Mouse (Mus musculus) neural tube, embryonic 12.5 days (tissue): ENCODE results near the gene Wwox. TPM values are rescaled to one million over a fixed set of nuclear protein-coding genes. Genes with fewer than 3 reads are reported as not detected.
A peak's percentile ranks its signal among the peaks of the same experiment; 100 is the strongest.

Experiments
- ATAC-seq: fragments of 200-750 bp; cut with Nextera tagmentation; 2 replicates; pipeline ENCODE4 v1.8.0; 2017; ENCODE audit warnings: low read depth, mild to moderate bottlenecking, moderate TSS enrichment, moderate library complexity; ENCODE audit not compliant: low FRiP score
- H3K27ac ChIP-seq: fragments of 300-500 bp; sonication (generic); 2 replicates; pipeline ENCODE4 v1.5.1; 2016
- H3K27me3 ChIP-seq: fragments of 300-500 bp; sonication (generic); replicated peaks from 2 replicates; pipeline ENCODE4 v1.6.1; 2016; ENCODE audit warnings: mild to moderate bottlenecking
- H3K36me3 ChIP-seq: fragments of 300-500 bp; sonication (generic); 2 replicates; pipeline ENCODE4 v1.6.1; 2016; ENCODE audit warnings: mild to moderate bottlenecking
- H3K4me1 ChIP-seq: fragments of 300-500 bp; sonication (generic); 2 replicates; pipeline ENCODE4 v1.6.1; 2016
- H3K4me2 ChIP-seq: fragments of 300-500 bp; sonication (generic); replicated peaks from 2 replicates; pipeline ENCODE4 v1.6.1; 2016; ENCODE audit warnings: mild to moderate bottlenecking
- H3K4me3 ChIP-seq: fragments of 300-500 bp; sonication (generic); 2 replicates; pipeline ENCODE4 v1.5.1; 2016
- H3K9ac ChIP-seq: fragments of 300-500 bp; sonication (generic); 2 replicates; pipeline ENCODE4 v1.6.1; 2016; ENCODE audit warnings: mild to moderate bottlenecking
- H3K9me3 ChIP-seq: fragments of 300-500 bp; sonication (generic); 2 replicates; pipeline ENCODE4 v1.6.1; 2016; ENCODE audit warnings: mild to moderate bottlenecking
- WGBS: fragments of 180-500 bp; shearing (Covaris S2); methylation state at CpG from one replicate; pipeline ENCODE4 v1.1.7; 2016; 5-methylcytosine and 5-hydroxymethylcytosine counted together
- polyA plus RNA-seq: library from polyadenylated mRNA; unstranded; fragments of >200 nt; fragmentation: Nextera tagmentation; extraction: Ambion mirVana; gene quantifications from 2 replicates; pipeline ENCODE4 v1.2.1, GENCODE M21; 2016

Gene Wwox
- polyA plus RNA-seq, result 12.7 TPM in 2 replicates

DNA sequence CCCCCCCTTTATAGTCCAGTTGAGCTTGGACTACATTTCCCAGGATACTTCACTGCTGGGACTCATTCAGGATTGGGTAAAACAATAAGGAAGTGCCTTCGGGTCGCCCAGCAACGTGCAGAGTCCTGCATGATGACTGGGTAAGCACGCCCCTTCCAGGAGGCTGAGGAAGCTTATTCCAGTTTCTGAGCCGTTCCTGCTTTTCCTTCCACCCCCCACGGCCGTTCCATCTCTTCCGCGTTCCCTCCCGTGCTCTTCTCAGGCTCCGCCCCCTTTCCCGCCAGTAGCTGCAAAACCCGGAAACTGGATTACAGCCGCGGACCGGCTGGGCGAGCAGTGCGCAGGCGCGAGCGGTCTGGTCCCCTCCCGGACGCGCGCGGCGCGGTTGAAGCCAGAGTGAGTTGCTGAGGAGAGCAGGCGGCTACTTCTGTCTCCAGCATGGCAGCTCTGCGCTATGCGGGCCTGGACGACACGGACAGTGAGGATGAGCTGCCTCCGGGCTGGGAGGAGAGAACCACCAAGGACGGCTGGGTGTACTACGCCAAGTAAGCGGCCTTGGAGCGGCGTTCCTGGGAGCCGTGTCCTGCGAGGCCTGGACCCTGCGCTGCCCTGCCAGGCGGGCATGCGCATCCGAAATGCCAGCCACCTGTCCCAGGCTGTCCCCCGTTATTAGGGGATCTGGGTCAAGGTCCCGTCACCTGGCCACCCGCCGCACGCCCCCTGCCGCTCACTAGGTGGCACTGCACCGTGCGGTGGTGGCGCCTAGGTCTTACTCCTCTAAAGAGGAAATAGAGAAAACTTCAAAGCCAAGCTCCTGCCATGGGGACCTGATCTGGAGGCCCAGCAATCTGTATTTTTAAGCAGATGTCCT, at the start of gene Wwox:
Gene Wwox, plus strand, starts transcription at position 322 of the 871 bp plus-strand sequence.
- peak within 1 kb of the TSS; percentile 54; the same call in 1 of the 2 replicates for H3K27ac ChIP-seq
- ATAC-seq, result peak; percentile 99
- H3K27me3 ChIP-seq, result no peaks in the 10 kb centered on the region
- no peaks in the 10 kb centered on the region for H3K9me3 ChIP-seq
- no peaks in the 10 kb centered on the region for H3K36me3 ChIP-seq
- peak within 1 kb of the TSS; percentile 65 for H3K9ac ChIP-seq
- peak within 1 kb of the TSS; percentile 69 for H3K4me3 ChIP-seq
- H3K4me1 ChIP-seq, result peaks cover 9% of the 10 kb centered on the region
- WGBS, result under 1% methylated on average over 54 of the region's 54 CpGs
- peak within 1 kb of the TSS; percentile 91 for H3K4me2 ChIP-seq

DNA sequence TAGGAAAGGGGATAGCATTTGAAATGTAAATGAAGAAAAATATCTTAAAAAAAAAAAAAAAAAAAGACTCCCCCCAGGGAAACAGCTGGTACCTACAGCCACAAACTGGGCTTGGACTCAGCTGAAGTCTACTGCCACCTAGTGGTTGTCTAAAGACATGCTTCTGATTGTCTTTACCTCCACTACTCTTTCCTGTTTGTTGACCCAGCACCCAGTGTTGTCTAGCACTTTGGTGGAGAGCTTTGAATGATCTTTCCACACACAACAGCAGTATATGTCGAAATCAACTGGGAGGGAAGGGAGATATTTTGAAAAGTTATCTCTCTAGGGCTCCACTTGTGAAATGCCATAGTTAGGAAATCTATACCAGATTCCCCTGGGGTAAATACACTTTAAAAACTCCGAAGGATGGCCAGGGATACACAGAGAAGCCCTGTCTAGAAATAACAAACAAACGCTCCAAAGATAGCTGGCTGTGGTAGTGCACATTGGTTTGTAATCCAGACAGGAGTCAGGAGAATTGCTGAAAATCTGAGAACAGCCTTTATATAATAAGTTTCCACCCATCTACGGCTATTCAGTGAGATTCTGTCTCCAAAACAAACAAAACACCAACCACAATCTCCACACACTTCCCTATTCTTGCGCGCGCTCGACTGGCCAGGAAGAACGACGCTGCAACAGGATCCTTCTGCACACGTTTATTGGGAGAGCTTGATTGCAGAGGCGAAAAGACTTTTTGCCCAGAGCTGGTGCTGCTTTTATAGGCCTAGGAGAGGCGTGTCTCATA, 48.8 kb upstream of the Wwox start:
- H3K36me3 ChIP-seq, result no peaks in the 10 kb centered on the region
- no peak overlapping the region for H3K9ac ChIP-seq
- no peak for ATAC-seq
- H3K4me2 ChIP-seq, result no peak overlapping the region
- no peaks in the 10 kb centered on the region for H3K9me3 ChIP-seq
- no peak overlapping the region for H3K4me3 ChIP-seq
- no peaks in the 10 kb centered on the region for H3K4me1 ChIP-seq
- no peak overlapping the region for H3K27ac ChIP-seq
- WGBS, result 92% methylated on average over 12 of the region's 13 CpGs
- H3K27me3 ChIP-seq, result no peaks in the 10 kb centered on the region

DNA sequence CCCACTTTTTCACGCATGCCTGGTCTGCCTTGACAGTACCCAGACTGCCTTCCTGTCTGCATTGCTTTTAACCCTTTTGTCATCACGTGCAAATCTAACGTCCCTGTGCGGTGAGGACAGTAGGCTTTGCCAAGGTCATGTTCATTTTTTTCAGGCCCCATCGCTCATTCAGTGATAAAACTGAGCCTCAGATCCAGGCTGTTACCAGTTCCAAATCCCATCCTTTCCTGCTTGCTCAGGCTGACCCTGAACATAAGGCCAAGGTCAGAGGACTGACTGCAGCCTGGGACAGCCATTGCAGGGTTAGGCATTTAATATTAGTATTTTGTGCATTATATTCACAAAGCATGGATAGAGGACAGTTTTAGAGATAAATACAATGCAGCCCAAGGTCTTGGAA, 41.1 kb upstream of the Wwox start:
- no peak for ATAC-seq
- Histone ChIP-seq H3K4me2 (no peak overlapping the region), H3K4me1 (no peaks in the 10 kb centered on the region), H3K36me3 (no peaks in the 10 kb centered on the region), H3K27me3 (no peaks in the 10 kb centered on the region), H3K27ac (no peak overlapping the region), H3K9me3 (no peaks in the 10 kb centered on the region), H3K4me3 (no peak overlapping the region), H3K9ac (no peak overlapping the region)
- 93% methylated on average over 5 of the region's 5 CpGs for WGBS

- no peaks in the 10 kb centered on the region for H3K27me3 ChIP-seq
- ATAC-seq, result no peak
- WGBS, result 93% methylated on average over 5 of the region's 5 CpGs
- H3K9me3 ChIP-seq, result no peaks in the 10 kb centered on the region
- no peak overlapping the region for H3K4me2 ChIP-seq
- H3K36me3 ChIP-seq, result no peaks in the 10 kb centered on the region
- no peaks in the 10 kb centered on the region for H3K4me1 ChIP-seq
- no peak overlapping the region for H3K27ac ChIP-seq
- H3K9ac ChIP-seq, result no peak overlapping the region
- H3K4me3 ChIP-seq, result no peak overlapping the region
These were observed 40.2 kb upstream of the Wwox start for GRCm38 (mm10) chr8:114399273-114399672.

GRCm38 (mm10) chr8:114401679-114402078, 37.8 kb upstream of the Wwox start:
- no peaks in the 10 kb centered on the region for H3K27me3 ChIP-seq
- H3K27ac ChIP-seq, result no peak overlapping the region
- no peak overlapping the region for H3K4me3 ChIP-seq
- no peak for ATAC-seq
- H3K9me3 ChIP-seq, result no peaks in the 10 kb centered on the region
- H3K9ac ChIP-seq, result no peak overlapping the region
- no peak overlapping the region for H3K4me2 ChIP-seq
- H3K36me3 ChIP-seq, result no peaks in the 10 kb centered on the region
- no peaks in the 10 kb centered on the region for H3K4me1 ChIP-seq
- WGBS, result 61% methylated on average over 7 of the region's 7 CpGs

- no peaks in the 10 kb centered on the region for H3K27me3 ChIP-seq
- WGBS, result 84% methylated on average over 3 of the region's 3 CpGs
- ATAC-seq, result no peak
- H3K4me3 ChIP-seq, result no peak overlapping the region
- no peaks in the 10 kb centered on the region for H3K4me1 ChIP-seq
- no peaks in the 10 kb centered on the region for H3K36me3 ChIP-seq
- H3K9ac ChIP-seq, result no peak overlapping the region
- H3K27ac ChIP-seq, result no peak overlapping the region
- no peaks in the 10 kb centered on the region for H3K9me3 ChIP-seq
- no peak overlapping the region for H3K4me2 ChIP-seq
These were observed 28.0 kb upstream of the Wwox start for GRCm38 (mm10) chr8:114411421-114411820.

DNA sequence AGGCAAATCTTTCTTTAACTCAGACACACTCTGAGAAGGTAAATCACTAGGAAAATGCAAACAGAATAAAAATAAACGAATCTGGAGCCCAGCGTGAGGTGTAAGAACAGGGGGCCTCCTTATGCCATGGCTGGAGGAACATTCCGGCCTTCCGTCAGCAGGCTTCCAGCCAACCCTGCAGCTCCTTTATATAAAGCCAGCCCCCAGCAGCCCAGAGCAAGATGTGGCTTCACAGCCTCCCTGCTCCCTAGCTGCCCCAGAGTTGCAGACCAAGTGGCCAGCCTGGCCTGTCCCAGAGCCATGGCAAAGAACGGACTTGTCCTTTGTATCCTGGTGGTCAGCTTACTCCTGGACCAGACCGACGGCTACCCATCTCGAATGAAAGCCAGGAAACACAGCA, 21.7 kb upstream of the Wwox start, which contains the start of gene Clec3a:
Gene Clec3a, plus strand, starts transcription at position 301 of the 400 bp plus-strand sequence.
- Histone ChIP-seq H3K36me3 (no peaks in the 10 kb centered on the region), H3K9ac (no peak within 1 kb of the TSS), H3K4me3 (no peak within 1 kb of the TSS), H3K4me1 (no peaks in the 10 kb centered on the region), H3K4me2 (no peak within 1 kb of the TSS), H3K27me3 (no peaks in the 10 kb centered on the region), H3K9me3 (no peaks in the 10 kb centered on the region), H3K27ac (no peak within 1 kb of the TSS)
- ATAC-seq, result no peak
- WGBS, result 88% methylated on average over 8 of the region's 8 CpGs

- 89% methylated on average over 5 of the region's 5 CpGs for WGBS
- Histone ChIP-seq H3K27ac (no peak overlapping the region), H3K27me3 (no peaks in the 10 kb centered on the region), H3K4me3 (no peak overlapping the region), H3K36me3 (no peaks in the 10 kb centered on the region), H3K4me2 (no peak overlapping the region), H3K4me1 (no peaks in the 10 kb centered on the region), H3K9me3 (no peaks in the 10 kb centered on the region), H3K9ac (no peak overlapping the region)
- ATAC-seq, result no peak
These were observed 21.0 kb upstream of the Wwox start for GRCm38 (mm10) chr8:114418486-114418885.

- Histone ChIP-seq H3K4me2 (no peak overlapping the region), H3K27me3 (no peaks in the 10 kb centered on the region), H3K4me3 (no peak overlapping the region), H3K9ac (no peak overlapping the region), H3K9me3 (no peaks in the 10 kb centered on the region), H3K4me1 (no peaks in the 10 kb centered on the region), H3K27ac (no peak overlapping the region), H3K36me3 (no peaks in the 10 kb centered on the region)
- 67% methylated on average over 6 of the region's 6 CpGs for WGBS
- no peak for ATAC-seq
These were observed 20.6 kb upstream of the Wwox start for GRCm38 (mm10) chr8:114418904-114419303.

GRCm38 (mm10) chr8:114421544-114421943, 17.9 kb upstream of the Wwox start:
- Histone ChIP-seq H3K4me3 (no peak overlapping the region), H3K9ac (no peak overlapping the region), H3K9me3 (no peaks in the 10 kb centered on the region), H3K4me2 (no peak overlapping the region), H3K27me3 (no peaks in the 10 kb centered on the region), H3K27ac (no peak overlapping the region), H3K4me1 (no peaks in the 10 kb centered on the region), H3K36me3 (no peaks in the 10 kb centered on the region)
- WGBS, result 80% methylated on average over 4 of the region's 4 CpGs
- no peak for ATAC-seq

GRCm38 (mm10) chr8:114438236-114438635, 1.2 kb upstream of the Wwox start:
- Histone ChIP-seq H3K4me3 (no peak overlapping the region), H3K4me2 (no peak overlapping the region), H3K27me3 (no peaks in the 10 kb centered on the region), H3K9me3 (no peaks in the 10 kb centered on the region), H3K4me1 (peaks cover 9% of the 10 kb centered on the region), H3K9ac (no peak overlapping the region), H3K27ac (no peak overlapping the region), H3K36me3 (no peaks in the 10 kb centered on the region)
- no peak for ATAC-seq
- 9% methylated on average over 6 of the region's 6 CpGs for WGBS

DNA sequence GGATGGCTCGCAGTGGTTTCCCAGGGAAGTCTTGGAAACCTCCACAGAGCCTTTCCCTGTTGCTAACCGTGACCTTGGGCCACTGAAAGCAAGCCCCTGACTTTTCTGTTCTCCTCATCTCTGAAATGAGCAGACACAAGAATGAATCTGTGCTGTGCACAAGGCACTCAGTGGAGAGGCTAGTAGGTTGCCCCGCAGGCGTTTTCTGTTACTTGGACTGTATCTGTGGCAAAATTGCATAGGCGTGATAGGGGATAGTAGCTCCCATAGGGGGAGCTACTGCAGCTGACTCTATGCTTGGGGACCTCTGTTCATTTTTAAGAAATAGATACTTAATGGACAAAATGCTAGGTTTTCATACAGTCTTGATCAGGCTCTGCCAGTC, 742 bp downstream of the Wwox start:
- Histone ChIP-seq H3K36me3 (no peaks in the 10 kb centered on the region), H3K27me3 (no peaks in the 10 kb centered on the region), H3K9ac (peak overlapping the region; percentile 65; the same call in 1 of the 2 replicates), H3K4me3 (peak overlapping the region; percentile 69), H3K4me1 (peaks cover 9% of the 10 kb centered on the region), H3K4me2 (peak overlapping the region; percentile 91), H3K9me3 (no peaks in the 10 kb centered on the region), H3K27ac (no peak overlapping the region)
- peak; percentile 2; the same call in 1 of the 2 replicates for ATAC-seq
- 21% methylated on average over 5 of the region's 5 CpGs for WGBS
